ENCODE assay signal across 8 mouse cellular contexts in the genomic region with DNA sequence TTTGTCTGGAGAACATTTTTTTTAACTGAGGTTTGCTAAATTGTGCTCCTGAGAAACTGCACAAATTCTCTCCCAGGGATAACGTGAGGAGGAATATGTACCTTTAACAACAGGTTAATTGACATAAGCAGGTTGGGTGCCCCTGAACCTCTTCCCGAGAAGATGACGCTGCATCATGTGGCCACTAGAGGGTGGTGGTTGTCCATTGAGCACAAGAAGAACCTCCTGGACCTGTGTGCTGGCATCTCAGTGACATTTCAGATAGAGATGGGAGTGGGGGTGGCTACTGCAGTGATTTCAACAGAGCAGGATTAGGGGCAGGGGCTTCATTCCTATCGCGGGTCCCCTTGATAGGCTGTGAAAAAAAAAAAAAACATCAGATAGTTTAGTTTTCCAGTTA. TPM values are rescaled to one million over a fixed set of nuclear protein-coding genes. Genes with fewer than 3 reads are reported as not detected.
DNase-seq lines count a peak whose midpoint lies in the region; TF ChIP-seq lines count a peak whose summit lies in the region.
"Not testable (repeated sequence)": the region's sequence is repeated elsewhere in the genome, so short reads cannot be mapped to it uniquely, and the experiment has no call there.

No protein-coding gene starts in this region.

- peak; percentile 78 for TF ChIP-seq CTCF in gastrocnemius, adult 2 months (IDR thresholded peaks at IDR 0.05)

- not testable (repeated sequence) for H3K27ac ChIP-seq in gastrocnemius, adult 2 months

- peak; percentile 22 for DNase-seq in Muller cell, postnatal 12 days (ENCODE audit: inconsistent ontology term)
- DNase-seq in cerebellum, adult 9-10 months: peak; percentile 87
- DNase-seq in gastrocnemius, adult 2 months: peak; percentile 69
- peak; percentile 67 for DNase-seq in induced T-regulatory cell, adult 2 months (ENCODE audit: low read depth)
- peak; percentile 32 to 55 for DNase-seq in layer of hippocampus, postnatal 36 days
- peak; percentile 69 for DNase-seq in lung, postnatal 25 days (ENCODE audit: low spot score)
- peak; percentile 69 for DNase-seq in right cerebral cortex, postnatal 14 days
- peak; percentile 59 for DNase-seq in thymus, postnatal 25 days

- intact Hi-C loops in gastrocnemius, adult 2 months (cut with DNase I): loop anchor here (1.0 kb wide), 1 partner anchor 116 kb away; no protein-coding TSS in a partner anchor

- not testable (repeated sequence) for H3K4me3 ChIP-seq in gastrocnemius, adult 2 months

RNA-seq across cellular contexts. Expression of a gene that starts 2.3 kb away (rescaled TPM):
- 1 to 10 TPM in 1 of 2 experiments, under 1 TPM in 1; 0.79 to 1.4 TPM for total RNA-seq in gastrocnemius, adult 2 months (2021)
- 1 to 10 TPM; 1.2 to 2.3 TPM for total RNA-seq in layer of hippocampus, postnatal 36 days (2021)

RNA-seq across cellular contexts. Expression of a gene that starts 16.9 kb away (rescaled TPM):
- not detected for total RNA-seq in gastrocnemius, adult 2 months (2021)
- total RNA-seq in layer of hippocampus, postnatal 36 days (2021): not detected

RNA-seq across cellular contexts. Expression of a gene that starts 27.1 kb away (rescaled TPM):
- not detected for total RNA-seq in gastrocnemius, adult 2 months (2021)
- total RNA-seq in layer of hippocampus, postnatal 36 days (2021): not detected

RNA-seq across cellular contexts. Expression of a gene that starts 33.9 kb away (rescaled TPM):
- 10 to 100 TPM; 40.9 to 41.5 TPM for total RNA-seq in gastrocnemius, adult 2 months (2021)
- 10 to 100 TPM; 70.8 to 71.5 TPM for total RNA-seq in layer of hippocampus, postnatal 36 days (2021)

RNA-seq across cellular contexts. Expression of a gene that starts 43.6 kb away (rescaled TPM):
- 10 to 100 TPM; 16.8 to 17.6 TPM for total RNA-seq in gastrocnemius, adult 2 months (2021)
- total RNA-seq in layer of hippocampus, postnatal 36 days (2021): 10 to 100 TPM; 42.7 to 50.6 TPM

Comparison
In these comparisons a context has a peak if more than half of its experiments do, and no peak if none do; other contexts are left out.
1. DNase-seq: peak in every context shown above with its lines; median percentile 87 in cerebellum, adult 9-10 months; 69 in gastrocnemius, adult 2 months; 69 in lung, postnatal 25 days; 69 in right cerebral cortex, postnatal 14 days; 67 in induced T-regulatory cell, adult 2 months; 59 in thymus, postnatal 25 days; 44 in layer of hippocampus, postnatal 36 days; 22 in Muller cell, postnatal 12 days.